Comparison of ENCODE assay signal across 8 mouse cellular contexts in genomic region chr12:76369978-76370830, GRCm38 (mm10). TPM values are rescaled to one million over a fixed set of nuclear protein-coding genes. Genes with fewer than 3 reads are reported as not detected.
DNase-seq lines count a peak whose midpoint lies in the region; ATAC-seq and TF ChIP-seq lines count a peak whose summit lies in the region.

Gene Zbtb1, plus strand, starts transcription at chr12:76370266.

- no peaks in the 10 kb centered on the region for H3K9me3 ChIP-seq in heart, embryonic 14.5 days (ENCODE audit: control insufficient read depth, low read length)
- no peaks in the 10 kb centered on the region for H3K9me3 ChIP-seq in liver, embryonic 15.5 days (replicated peaks)
- H3K9me3 ChIP-seq in neural tube, embryonic 11.5 days (ENCODE audit: control insufficient read depth, low read length): no peaks in the 10 kb centered on the region
- H3K9me3 ChIP-seq in stomach, postnatal 0 days (ENCODE audit: control insufficient read depth, low read length): no peaks in the 10 kb centered on the region

- H3K36me3 ChIP-seq in heart, embryonic 14.5 days (ENCODE audit: control insufficient read depth, insufficient read depth, low read length): no peaks in the 10 kb centered on the region
- H3K36me3 ChIP-seq in liver, embryonic 15.5 days (replicated peaks): no peaks in the 10 kb centered on the region
- no peaks in the 10 kb centered on the region for H3K36me3 ChIP-seq in neural tube, embryonic 11.5 days (ENCODE audit: control insufficient read depth, insufficient read depth, low read length)
- no peaks in the 10 kb centered on the region for H3K36me3 ChIP-seq in stomach, postnatal 0 days (ENCODE audit: control insufficient read depth, insufficient read depth, low read length)

- peak within 1 kb of the TSS; percentile 98 to 100 for H3K27ac ChIP-seq in heart, embryonic 14.5 days (replicated peaks in 1 of 2; ENCODE audit: control insufficient read depth in 1 of 2, insufficient read depth in 1 of 2, low read depth in 2 of 2, low read length in 2 of 2)
- peak within 1 kb of the TSS; percentile 95 for H3K27ac ChIP-seq in liver, embryonic 15.5 days (replicated peaks)
- peak within 1 kb of the TSS; percentile 98 for H3K27ac ChIP-seq in neural tube, embryonic 11.5 days (ENCODE audit: low read depth, low read length)
- peak within 1 kb of the TSS; percentile 100 for H3K27ac ChIP-seq in stomach, postnatal 0 days (replicated peaks)

- H3K4me3 ChIP-seq in heart, embryonic 14.5 days (ENCODE audit: control insufficient read depth in 1 of 2, insufficient read depth in 1 of 2, low read depth in 1 of 2, low read length in 2 of 2): peak within 1 kb of the TSS; percentile 90 to 96
- peak within 1 kb of the TSS; percentile 97 for H3K4me3 ChIP-seq in liver, embryonic 15.5 days (replicated peaks)
- H3K4me3 ChIP-seq in neural tube, embryonic 11.5 days (ENCODE audit: low read depth, low read length): peak within 1 kb of the TSS; percentile 86
- peak within 1 kb of the TSS; percentile 96 for H3K4me3 ChIP-seq in stomach, postnatal 0 days (ENCODE audit: low read depth, low read length)

- peak; percentile 91 for DNase-seq in CD4-positive helper T cell, adult 2 months (ENCODE audit: low read depth, low spot score)
- peak; percentile 89 for DNase-seq in brain, embryonic 14.5 days (ENCODE audit: low read depth)
- peak; percentile 90 for DNase-seq in kidney, postnatal 14 days
- peak; percentile 83 for DNase-seq in neural tube, embryonic 11.5 days (ENCODE audit: low spot score)
- peak; percentile 89 for DNase-seq in stomach, postnatal 0 days (ENCODE audit: low spot score)

- no peaks in the 10 kb centered on the region for H3K27me3 ChIP-seq in heart, embryonic 14.5 days (ENCODE audit: control insufficient read depth, insufficient read depth, low read length)
- no peaks in the 10 kb centered on the region for H3K27me3 ChIP-seq in liver, embryonic 15.5 days
- no peaks in the 10 kb centered on the region for H3K27me3 ChIP-seq in neural tube, embryonic 11.5 days (ENCODE audit: control insufficient read depth, insufficient read depth, low read length)
- H3K27me3 ChIP-seq in stomach, postnatal 0 days (ENCODE audit: control insufficient read depth, insufficient read depth, low read length): no peaks in the 10 kb centered on the region

- TF ChIP-seq EP300 in stomach, postnatal 0 days (optimal IDR thresholded peaks at IDR 0.05): no peak

- peaks cover 15 to 53% of the 10 kb centered on the region in 2 experiments for H3K4me1 ChIP-seq in heart, embryonic 14.5 days (ENCODE audit: control insufficient read depth in 2 of 2, insufficient read depth in 2 of 2, low read length in 2 of 2)
- peaks cover 75% of the 10 kb centered on the region for H3K4me1 ChIP-seq in liver, embryonic 15.5 days (replicated peaks)
- H3K4me1 ChIP-seq in neural tube, embryonic 11.5 days (ENCODE audit: control insufficient read depth, insufficient read depth, low read length): peaks cover 32% of the 10 kb centered on the region
- 0 out of 2 replicates have a peak, but pooled peaks cover 2% of the 10 kb centered on the region for H3K4me1 ChIP-seq in stomach, postnatal 0 days (replicated peaks; ENCODE audit: control insufficient read depth, insufficient read depth)

- no peak for TF ChIP-seq CTCF in brain, embryonic 14.5 days (IDR thresholded peaks at IDR 0.05; ENCODE audit: borderline replicate concordance, extremely low read depth, insufficient read depth, insufficient read length)
- TF ChIP-seq CTCF in stomach, postnatal 0 days (IDR thresholded peaks at IDR 0.05; ENCODE audit: low read depth): peak; percentile 38; the same call in 1 of the 2 replicates

- under 1% methylated on average over 96 of the region's 99 CpGs for WGBS in heart, embryonic 14.5 days
- under 1% methylated on average over 99 of the region's 99 CpGs for WGBS in liver, embryonic 15.5 days (ENCODE audit: insufficient replicate concordance)
- WGBS in neural tube, embryonic 11.5 days: under 1% methylated on average over 78 of the region's 99 CpGs
- under 1% methylated on average over 60 of the region's 99 CpGs for WGBS in stomach, postnatal 0 days

- H3K9ac ChIP-seq in heart, embryonic 14.5 days (ENCODE audit: low read length): peak within 1 kb of the TSS; percentile 99
- H3K9ac ChIP-seq in liver, embryonic 15.5 days: peak within 1 kb of the TSS; percentile 98
- H3K9ac ChIP-seq in neural tube, embryonic 11.5 days (ENCODE audit: low read length): peak within 1 kb of the TSS; percentile 99
- peak within 1 kb of the TSS; percentile 98 for H3K9ac ChIP-seq in stomach, postnatal 0 days (ENCODE audit: low read length)

- peak; percentile 11; the same call in 1 of the 2 replicates for ATAC-seq in erythroid progenitor cell, adult 5-6 weeks (replicated peaks; ENCODE audit: low FRiP score, poor library complexity, severe bottlenecking)
- peak; percentile 61 for ATAC-seq in heart, embryonic 14.5 days (ENCODE audit: insufficient number of reproducible peaks, insufficient read depth, low FRiP score, low read depth)
- peak; percentile 37 for ATAC-seq in liver, embryonic 15.5 days (ENCODE audit: insufficient read depth)
- peak; percentile 62 for ATAC-seq in neural tube, embryonic 11.5 days (ENCODE audit: insufficient read depth, low FRiP score, low TSS enrichment)
- ATAC-seq in stomach, postnatal 0 days (ENCODE audit: low FRiP score, low TSS enrichment): peak; percentile 71

- TF ChIP-seq POLR2A in brain, embryonic 14.5 days (IDR thresholded peaks at IDR 0.05; ENCODE audit: borderline replicate concordance, extremely low read depth, insufficient read depth, insufficient read length, poor library complexity, severe bottlenecking): peak; percentile 82

- peak within 1 kb of the TSS; percentile 96 for H3K4me2 ChIP-seq in heart, embryonic 14.5 days (ENCODE audit: low read length)
- peak within 1 kb of the TSS; percentile 96 for H3K4me2 ChIP-seq in liver, embryonic 15.5 days
- H3K4me2 ChIP-seq in neural tube, embryonic 11.5 days (ENCODE audit: low read depth): peak within 1 kb of the TSS; percentile 89
- peak within 1 kb of the TSS; percentile 68 for H3K4me2 ChIP-seq in stomach, postnatal 0 days (replicated peaks; ENCODE audit: low read depth)

RNA-seq across cellular contexts. Expression of gene Zbtb1, which starts in this region (rescaled TPM):
- 3.1 and 3.4 TPM in 2 replicates for polyA plus RNA-seq in brain, embryonic 14.5 days (2012; rRNA removed)
- total RNA-seq in erythroid progenitor cell, adult 5-6 weeks (2015; ENCODE audit: low replicate concordance): 9.7 and 10.9 TPM in 2 replicates
- 8.6 and 9.5 TPM in 2 replicates for total RNA-seq in erythroid progenitor cell, adult 5-6 weeks (2017; ENCODE audit: low replicate concordance)
- polyA plus RNA-seq in heart, embryonic 14.5 days (2014; fragmentation: Nextera tagmentation; extraction: Ambion mirVana): 8.0 and 8.8 TPM in 2 replicates
- 3.3 and 3.4 TPM in 2 replicates for polyA plus RNA-seq in liver, embryonic 15.5 days (2015; fragmentation: Nextera tagmentation; extraction: Ambion mirVana)
- 7.7 and 7.9 TPM in 2 replicates for polyA plus RNA-seq in neural tube, embryonic 11.5 days (2014; fragmentation: Nextera tagmentation; extraction: Ambion mirVana)
- 4.8 and 5.0 TPM in 2 replicates for polyA plus RNA-seq in stomach, postnatal 0 days (2015; fragmentation: Nextera tagmentation; extraction: Ambion mirVana)

Comparison
In these comparisons a context has a peak if more than half of its experiments do, and no peak if none do; other contexts are left out.
1. Peak in every context shown above with its lines: DNase-seq, ATAC-seq, H3K4me3 ChIP-seq and H3K27ac ChIP-seq.
2. ATAC-seq: peak in every context shown above with its lines; median percentile 71 in stomach, postnatal 0 days; 62 in neural tube, embryonic 11.5 days; 61 in heart, embryonic 14.5 days; 37 in liver, embryonic 15.5 days; 11 in erythroid progenitor cell, adult 5-6 weeks.